In genomic region chr11:77664046-77664445, GRCm38 (mm10) we compare ENCODE assay signal across 25 mouse cellular contexts.
"Had no signal": no experiment of that assay in that cellular context is flagged by ENCODE, and none has a peak within 500 bp of the region (broad histone marks: within the 10 kb centered on the region; RNA-seq: fewer than 3 reads in every experiment).

No protein-coding gene starts in this region.

- H3K27ac ChIP-seq: gastrocnemius, adult 2 months; heart, adult 2 months; heart, embryonic 13.5 days; heart, embryonic 15.5 days; hindbrain, embryonic 13.5 days; hindbrain, embryonic 15.5 days; hindbrain, postnatal 0 days; layer of hippocampus, adult 2 months; left cerebral cortex, adult 2 months; limb, embryonic 10.5 days; limb, embryonic 12.5 days; liver, embryonic 12.5 days had no signal

- H3K9me3 ChIP-seq: heart, embryonic 13.5 days; heart, embryonic 15.5 days; hindbrain, embryonic 13.5 days; hindbrain, embryonic 15.5 days; limb, embryonic 10.5 days had no signal

- H3K4me2 ChIP-seq: heart, embryonic 11.5 days; heart, embryonic 13.5 days; heart, embryonic 15.5 days; hindbrain, embryonic 13.5 days; hindbrain, embryonic 15.5 days; limb, embryonic 12.5 days; liver, embryonic 12.5 days had no signal

- H3K9ac ChIP-seq: heart, embryonic 13.5 days; heart, embryonic 15.5 days; hindbrain, embryonic 13.5 days; hindbrain, embryonic 15.5 days; limb, embryonic 12.5 days; liver, embryonic 12.5 days had no signal

- H3K4me3 ChIP-seq: gastrocnemius, adult 2 months; heart, adult 2 months; heart, embryonic 13.5 days; heart, embryonic 15.5 days; hindbrain, embryonic 13.5 days; hindbrain, embryonic 15.5 days; layer of hippocampus, adult 2 months; left cerebral cortex, adult 2 months; limb, embryonic 10.5 days; limb, embryonic 12.5 days; liver, embryonic 12.5 days had no signal

- H3K27me3 ChIP-seq: heart, embryonic 13.5 days; heart, embryonic 15.5 days; hindbrain, embryonic 13.5 days; hindbrain, embryonic 15.5 days; limb, embryonic 12.5 days; liver, embryonic 12.5 days had no signal

- H3K36me3 ChIP-seq: heart, embryonic 13.5 days; heart, embryonic 15.5 days; hindbrain, embryonic 13.5 days; hindbrain, embryonic 15.5 days; limb, embryonic 10.5 days; limb, embryonic 12.5 days; liver, embryonic 12.5 days had no signal

- H3K4me1 ChIP-seq: heart, embryonic 13.5 days; heart, embryonic 15.5 days; hindbrain, embryonic 13.5 days; hindbrain, embryonic 15.5 days; limb, embryonic 10.5 days; limb, embryonic 12.5 days; liver, embryonic 12.5 days had no signal

- DNase-seq: gastrocnemius, adult 2 months; gastrocnemius, postnatal 10 days; gastrocnemius, postnatal 25 days; heart, adult 11 months; heart, adult 2 months; heart, postnatal 14 days; heart, postnatal 36 days; kidney, adult 11 months; kidney, adult 2 months; kidney, adult 9 months; kidney, postnatal 10 days; kidney, postnatal 25 days; kidney, postnatal 4 days; liver had no signal

- ATAC-seq: hindbrain, postnatal 0 days; liver, embryonic 12.5 days had no signal
